Mouse (Mus musculus): Measurements from ENCODE around the gene Fshr.

DNA sequence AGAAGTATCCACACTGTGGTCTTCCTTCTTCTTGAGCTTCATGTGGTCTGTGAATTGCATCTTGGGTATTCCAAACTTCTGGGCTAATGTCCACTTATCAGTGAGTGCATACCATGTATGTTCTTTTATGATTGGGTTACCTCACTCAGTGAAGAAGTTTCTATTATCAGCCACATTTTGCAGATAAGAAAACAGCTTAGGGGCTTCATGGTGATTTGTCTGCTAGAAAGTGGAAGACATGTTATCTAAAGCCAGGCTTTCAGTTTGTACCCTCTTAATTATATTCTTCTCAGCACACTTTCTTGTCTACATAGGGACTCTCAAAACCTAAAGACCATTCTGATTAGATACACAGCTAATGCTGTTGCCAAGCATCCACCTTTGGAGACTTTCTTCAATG is 165.8 kb downstream of the Fshr start:
- TF ChIP-seq CTCF (IDR thresholded peaks at IDR 0.05; ENCODE audit: control insufficient read depth, insufficient read depth, low read length) = no peak
- TF ChIP-seq POLR2A (IDR thresholded peaks at IDR 0.05; ENCODE audit: borderline replicate concordance, control insufficient read depth, low read depth, low read length) = no peak

All from bone marrow, adult 2 months (tissue).